Mouse (Mus musculus): Measurements from ENCODE around the gene Tceal6.
"Not testable (repeated sequence)": the region's sequence is repeated elsewhere in the genome, so short reads cannot be mapped to it uniquely, and the experiment has no call there.

The Tceal6 gene

GRCm38 (mm10) chrX:135210436-135211221 lies at the start of gene Tceal6:
Tceal6 (minus strand) TSS chrX:135210687.
- peak; percentile 11 to 25 for DNase-seq (ENCODE audit: low spot score in 2 of 2)

GRCm38 (mm10) chrX:135209773-135210435 lies 583 bp downstream of the Tceal6 start:
- peak in 1 of 2 experiments; percentile 3 for DNase-seq (ENCODE audit: low spot score in 2 of 2)

- not testable (repeated sequence) for DNase-seq (ENCODE audit: low spot score in 2 of 2)
Observed at GRCm38 (mm10) chrX:135189924-135190323, 20.6 kb downstream of the Tceal6 start.

- DNase-seq (ENCODE audit: low spot score in 2 of 2): not testable (repeated sequence)
Observed at GRCm38 (mm10) chrX:135188661-135189060, 21.8 kb downstream of the Tceal6 start.

- not testable (repeated sequence) for DNase-seq (ENCODE audit: low spot score in 2 of 2)
Observed at GRCm38 (mm10) chrX:135177532-135177931, 33.0 kb downstream of the Tceal6 start, which contains the start of gene Gm15023. Gm15023 (minus strand) TSS chrX:135177632.
